Mouse (Mus musculus) forebrain, postnatal 0 days (tissue): ENCODE measurements around the gene Ankib1. TPM values are rescaled to one million over a fixed set of nuclear protein-coding genes. Genes with fewer than 3 reads are reported as not detected.

Source experiments
- ATAC-seq: fragments of 200-750 bp; cut with Nextera tagmentation; 2 replicates; pipeline ENCODE4 v1.8.0; 2017; ENCODE audit warnings: mild to moderate bottlenecking, moderate library complexity
- DNase-seq: peaks from one replicate; pipeline ENCODE4 v3.0.0-alpha.2; 2015
- H3K27ac ChIP-seq: fragments of 300-500 bp; sonication (generic); 2 replicates; pipeline ENCODE4 v1.5.1; 2014; ENCODE audit warnings: low read depth, mild to moderate bottlenecking, antibody characterized with exemption, low read length, moderate library complexity, mixed read lengths
- H3K27me3 ChIP-seq: fragments of 300-500 bp; sonication (generic); 2 replicates; pipeline ENCODE4 v1.6.1; 2014; ENCODE audit warnings: mild to moderate bottlenecking, low read length, mixed read lengths; ENCODE audit not compliant: insufficient read depth
- H3K36me3 ChIP-seq: fragments of 300-500 bp; sonication (generic); 2 replicates; pipeline ENCODE4 v1.6.1; 2014; ENCODE audit warnings: mild to moderate bottlenecking, moderate library complexity; ENCODE audit not compliant: insufficient read depth
- H3K4me1 ChIP-seq: fragments of 300-500 bp; sonication (generic); 2 replicates; pipeline ENCODE4 v1.6.1; 2014; ENCODE audit warnings: antibody characterized with exemption; ENCODE audit not compliant: insufficient read depth
- H3K4me2 ChIP-seq: fragments of 300-500 bp; sonication (generic); 2 replicates; pipeline ENCODE4 v1.6.1; 2014; ENCODE audit warnings: low read depth, mild to moderate bottlenecking, moderate library complexity
- H3K4me3 ChIP-seq: fragments of 300-500 bp; sonication (generic); 2 replicates; pipeline ENCODE4 v1.5.1; 2014; ENCODE audit warnings: low read depth, low read length, mixed read lengths
- H3K9ac ChIP-seq: fragments of 300-500 bp; sonication (generic); 2 replicates; pipeline ENCODE4 v1.6.1; 2014; ENCODE audit warnings: mild to moderate bottlenecking
- H3K9me3 ChIP-seq: fragments of 300-500 bp; sonication (generic); 2 replicates; pipeline ENCODE4 v1.6.1; 2016; ENCODE audit warnings: low read length
- CTCF ChIP-seq: sonication (generic); IDR thresholded peaks from 2 replicates; pipeline ENCODE4 v1.5.1; 2016; ENCODE audit warnings: antibody characterized with exemption, control low read depth, low read depth
- WGBS: fragments of 180-500 bp; shearing (Covaris S2); extraction: QIAGEN DNeasy Blood & Tissue Kit; methylation state at CpG from one replicate; pipeline ENCODE4 v1.1.7; 2014; 5-methylcytosine and 5-hydroxymethylcytosine counted together
- polyA plus RNA-seq: library from polyadenylated mRNA; unstranded; fragments of >200 nt; fragmentation: Nextera tagmentation; extraction: Ambion mirVana; gene quantifications from 2 replicates; pipeline ENCODE4 v1.2.1, GENCODE M21; 2015
- total RNA-seq: library from RNA; depleted of rRNA; stranded (reverse); fragments of >200 nt; gene quantifications from 2 replicates; pipeline ENCODE4 v1.2.3, GENCODE M21; 2014; rRNA removed

The Ankib1 gene
- total RNA-seq (74.0 and 81.1 TPM in 2 replicates), polyA plus RNA-seq (10.5 and 17.2 TPM in 2 replicates)

GRCm38 (mm10) chr5:3802433-3803291 lies at the start of gene Ankib1, which contains the start of gene Krit1:
Ankib1 (minus strand) TSS chr5:3802925.
Krit1 (plus strand) TSS chr5:3803184.
- TF ChIP-seq CTCF: peak; percentile 18; the same call in 1 of the 2 replicates
- no peaks in the 10 kb centered on the region for H3K27me3 ChIP-seq
- no peaks in the 10 kb centered on the region for H3K9me3 ChIP-seq
- peak within 1 kb of the TSS; percentile 88 for H3K4me3 ChIP-seq
- peak; percentile 94 for ATAC-seq
- H3K4me1 ChIP-seq: peaks cover 7% of the 10 kb centered on the region; the same call in 1 of the 2 replicates
- peak within 1 kb of the TSS; percentile 64 for H3K4me2 ChIP-seq
- 0 out of 2 replicates have a peak, but pooled peaks cover 3% of the 10 kb centered on the region for H3K36me3 ChIP-seq
- DNase-seq: peak; percentile 93
- H3K9ac ChIP-seq: peak within 1 kb of the TSS; percentile 82
- WGBS: under 1% methylated on average over 98 of the region's 109 CpGs
- H3K27ac ChIP-seq: peak within 1 kb of the TSS; percentile 94

GRCm38 (mm10) chr5:3845026-3845425 lies 42.3 kb upstream of the Ankib1 start, which contains the start of gene Lrrd1:
Lrrd1 (plus strand) TSS chr5:3845173.
- Histone ChIP-seq H3K4me3 (peak within 1 kb of the TSS; percentile 27), H3K27ac (no peak within 1 kb of the TSS), H3K27me3 (no peaks in the 10 kb centered on the region), H3K9ac (no peak within 1 kb of the TSS; the same call in 1 of the 2 replicates), H3K4me2 (peak within 1 kb of the TSS; percentile 51), H3K36me3 (peaks cover 10% of the 10 kb centered on the region; the same call in 1 of the 2 replicates), H3K4me1 (0 out of 2 replicates have a peak, but pooled peaks cover 4% of the 10 kb centered on the region), H3K9me3 (no peaks in the 10 kb centered on the region)
- peak; percentile 56 for ATAC-seq
- peak; percentile 5 for DNase-seq
- TF ChIP-seq CTCF: no peak
- WGBS: 6% methylated on average over 24 of the region's 24 CpGs

- H3K27ac ChIP-seq: no peak overlapping the region
- ATAC-seq (no peak), DNase-seq (no peak)
- H3K4me2 ChIP-seq: no peak overlapping the region
- TF ChIP-seq CTCF: no peak
- no peaks in the 10 kb centered on the region for H3K4me1 ChIP-seq
- no peaks in the 10 kb centered on the region for H3K27me3 ChIP-seq
- peaks cover 36% of the 10 kb centered on the region for H3K36me3 ChIP-seq
- no peaks in the 10 kb centered on the region for H3K9me3 ChIP-seq
- H3K4me3 ChIP-seq: no peak overlapping the region
- 95% methylated on average over 1 of the region's 1 CpGs for WGBS
- no peak overlapping the region for H3K9ac ChIP-seq
Observed at GRCm38 (mm10) chr5:3834107-3834506, 31.4 kb upstream of the Ankib1 start.

GRCm38 (mm10) chr5:3808472-3808871 lies 5.7 kb upstream of the Ankib1 start:
- no peak for DNase-seq
- no peak for ATAC-seq
- 100% methylated on average over 1 of the region's 1 CpGs for WGBS

GRCm38 (mm10) chr5:3803292-3804165 lies 804 bp upstream of the Ankib1 start:
- TF ChIP-seq CTCF: 0 out of 2 replicates have a peak, but pooled peaks have one; percentile 19
- under 1% methylated on average over 36 of the region's 36 CpGs for WGBS
- peak; percentile 72 for ATAC-seq

More at GRCm38 (mm10) chr5:3808472-3808871, 5.7 kb upstream of the Ankib1 start:
- peaks cover 24% of the 10 kb centered on the region for H3K36me3 ChIP-seq
- no peak overlapping the region for H3K27ac ChIP-seq
- no peak for TF ChIP-seq CTCF
- H3K9me3 ChIP-seq: no peaks in the 10 kb centered on the region
- no peak overlapping the region for H3K4me2 ChIP-seq
- H3K9ac ChIP-seq: no peak overlapping the region
- no peaks in the 10 kb centered on the region for H3K4me1 ChIP-seq
- H3K4me3 ChIP-seq: no peak overlapping the region
- H3K27me3 ChIP-seq: no peaks in the 10 kb centered on the region

GRCm38 (mm10) chr5:3801672-3802432 lies 873 bp downstream of the Ankib1 start:
- H3K4me2 ChIP-seq: peak overlapping the region; percentile 64
- WGBS: 3% methylated on average over 18 of the region's 18 CpGs

More at GRCm38 (mm10) chr5:3803292-3804165, 804 bp upstream of the Ankib1 start:
- Histone ChIP-seq H3K9ac (peak overlapping the region; percentile 82), H3K4me3 (peak overlapping the region; percentile 88), H3K9me3 (no peaks in the 10 kb centered on the region), H3K4me1 (peaks cover 7% of the 10 kb centered on the region; the same call in 1 of the 2 replicates), H3K4me2 (peak overlapping the region; percentile 64), H3K27me3 (no peaks in the 10 kb centered on the region), H3K36me3 (0 out of 2 replicates have a peak, but pooled peaks cover 5% of the 10 kb centered on the region), H3K27ac (peak overlapping the region; percentile 94)
- peak; percentile 2 for DNase-seq

More at GRCm38 (mm10) chr5:3801672-3802432, 873 bp downstream of the Ankib1 start:
- peaks cover 7% of the 10 kb centered on the region; the same call in 1 of the 2 replicates for H3K4me1 ChIP-seq
- peak overlapping the region; percentile 82 for H3K9ac ChIP-seq
- no peaks in the 10 kb centered on the region for H3K27me3 ChIP-seq
- H3K9me3 ChIP-seq: no peaks in the 10 kb centered on the region
- DNase-seq (peak; percentile 34), ATAC-seq (no peak)
- H3K27ac ChIP-seq: peak overlapping the region; percentile 94
- no peaks in the 10 kb centered on the region for H3K36me3 ChIP-seq
- H3K4me3 ChIP-seq: peak overlapping the region; percentile 88
- no peak for TF ChIP-seq CTCF
